Mouse (Mus musculus) T-helper 1 cell (primary cell): Measurements from ENCODE around the gene Akap6.

ENCODE experiments used
- in situ Hi-C: fragments of 300-600 bp; cut with MboI, MseI; formaldehyde crosslinking; loops from one replicate; pipeline ENCODE4 v1.15.1; 2025; ENCODE audit warnings: high pct_unique_total_duplicates

The Akap6 gene

DNA sequence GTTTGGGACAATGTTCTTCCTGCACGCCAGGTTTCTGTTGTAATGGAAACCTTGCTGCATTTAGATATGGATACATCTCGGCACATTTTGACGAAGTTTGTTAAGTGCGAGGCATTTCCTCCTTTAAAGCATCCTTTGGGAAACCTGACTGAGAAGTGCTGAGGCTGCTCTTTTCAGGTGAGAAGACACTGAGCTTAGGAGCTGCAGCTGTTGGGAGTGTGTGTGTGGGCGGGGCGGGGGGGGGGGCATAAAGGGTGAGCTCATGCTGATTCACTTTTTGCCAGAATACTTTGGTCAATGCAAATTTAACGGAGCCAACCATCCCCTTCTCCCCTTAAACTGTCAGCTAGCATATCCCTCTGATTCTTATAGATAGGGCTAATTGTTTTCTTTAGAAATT lies 81.9 kb downstream of the Akap6 start:
- in situ Hi-C loops: no loop called here

DNA sequence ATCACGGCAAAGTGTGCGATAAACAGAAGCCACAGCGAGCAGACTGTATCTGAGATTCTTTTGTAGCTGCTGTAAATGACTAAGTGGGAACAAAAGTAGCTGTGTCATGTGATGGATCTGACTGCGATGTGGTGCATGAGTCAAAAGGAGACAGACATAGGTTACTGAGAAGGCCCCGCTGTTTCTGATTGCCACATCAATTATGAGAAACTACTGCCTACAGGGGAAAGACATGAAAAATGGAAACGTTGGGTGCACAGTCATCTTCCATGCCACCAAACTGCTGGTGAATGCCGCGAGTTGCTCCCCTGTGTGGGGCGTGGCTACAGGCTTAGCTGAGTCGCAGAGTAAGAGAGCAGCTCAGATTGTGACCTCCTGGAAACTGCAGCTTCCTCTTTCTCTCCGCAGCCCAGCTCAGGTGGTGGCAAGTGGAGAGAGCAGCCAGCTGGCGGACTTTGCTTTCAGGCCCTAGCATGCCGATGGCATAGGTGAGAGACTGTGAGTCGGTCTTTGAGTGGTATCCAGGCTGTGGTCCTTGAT lies 83.8 kb downstream of the Akap6 start:
- in situ Hi-C loops: no loop called here

DNA sequence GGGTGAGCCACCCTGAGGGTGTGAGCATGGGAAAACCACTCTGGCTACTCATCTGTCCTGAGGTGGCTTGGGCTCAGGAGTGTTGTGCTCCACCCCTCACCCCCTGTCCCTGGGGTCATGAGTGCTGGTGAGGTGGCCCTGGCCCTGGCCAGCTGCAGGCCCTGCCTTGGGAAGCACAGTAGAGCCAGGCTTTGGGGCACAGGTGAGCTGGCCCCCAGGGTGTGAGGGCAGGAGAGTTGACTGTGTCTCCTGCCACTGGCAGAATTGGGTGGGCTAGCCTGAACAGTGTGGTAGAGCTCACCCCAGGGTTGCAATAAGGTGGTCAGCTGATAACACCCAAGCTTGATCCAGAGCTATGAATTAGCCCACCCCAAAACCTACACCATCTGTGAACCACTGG lies 86.0 kb downstream of the Akap6 start:
- in situ Hi-C loops: no loop called here

DNA sequence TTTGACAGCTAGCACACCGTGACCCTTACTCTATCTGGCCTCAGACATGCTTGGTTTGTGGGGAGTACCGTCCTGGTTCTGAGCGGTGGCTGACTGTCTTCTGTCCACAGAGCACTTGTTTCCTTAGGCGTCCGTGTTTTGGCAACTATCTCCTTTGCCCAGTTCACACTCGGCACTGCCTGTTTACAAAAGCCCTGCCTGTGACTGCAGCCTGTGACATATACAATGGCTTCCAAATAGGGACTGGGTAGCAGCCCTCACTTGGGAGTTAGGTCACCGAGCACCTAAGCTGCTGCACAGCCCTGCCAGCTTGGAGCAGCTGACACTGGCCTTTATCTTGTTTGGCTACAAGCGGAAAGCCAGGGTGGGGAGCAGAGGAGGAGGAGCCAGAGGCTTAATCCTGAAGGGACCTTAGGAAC lies 91.2 kb downstream of the Akap6 start:
- in situ Hi-C loops: no loop called here

DNA sequence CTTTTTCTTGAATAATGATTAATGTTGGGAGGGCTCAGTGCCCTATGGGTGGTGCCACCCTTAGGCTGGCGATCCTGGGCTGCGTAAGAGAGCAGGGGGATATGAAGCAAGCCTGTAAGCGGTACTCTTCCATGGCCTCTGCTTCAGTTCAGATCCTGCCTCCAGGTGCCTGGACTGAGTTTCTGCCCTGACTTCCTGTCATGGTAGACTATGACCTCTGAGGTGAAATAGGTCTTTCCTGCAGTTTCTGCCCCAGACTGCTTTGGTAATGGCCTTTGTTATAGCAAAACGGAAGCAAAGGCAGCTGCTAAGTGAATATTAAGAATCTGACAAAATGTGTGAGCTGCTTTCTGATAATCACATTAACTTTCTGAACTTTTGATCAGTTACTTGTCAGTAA lies 94.9 kb downstream of the Akap6 start:
- in situ Hi-C loops: no loop called here

DNA sequence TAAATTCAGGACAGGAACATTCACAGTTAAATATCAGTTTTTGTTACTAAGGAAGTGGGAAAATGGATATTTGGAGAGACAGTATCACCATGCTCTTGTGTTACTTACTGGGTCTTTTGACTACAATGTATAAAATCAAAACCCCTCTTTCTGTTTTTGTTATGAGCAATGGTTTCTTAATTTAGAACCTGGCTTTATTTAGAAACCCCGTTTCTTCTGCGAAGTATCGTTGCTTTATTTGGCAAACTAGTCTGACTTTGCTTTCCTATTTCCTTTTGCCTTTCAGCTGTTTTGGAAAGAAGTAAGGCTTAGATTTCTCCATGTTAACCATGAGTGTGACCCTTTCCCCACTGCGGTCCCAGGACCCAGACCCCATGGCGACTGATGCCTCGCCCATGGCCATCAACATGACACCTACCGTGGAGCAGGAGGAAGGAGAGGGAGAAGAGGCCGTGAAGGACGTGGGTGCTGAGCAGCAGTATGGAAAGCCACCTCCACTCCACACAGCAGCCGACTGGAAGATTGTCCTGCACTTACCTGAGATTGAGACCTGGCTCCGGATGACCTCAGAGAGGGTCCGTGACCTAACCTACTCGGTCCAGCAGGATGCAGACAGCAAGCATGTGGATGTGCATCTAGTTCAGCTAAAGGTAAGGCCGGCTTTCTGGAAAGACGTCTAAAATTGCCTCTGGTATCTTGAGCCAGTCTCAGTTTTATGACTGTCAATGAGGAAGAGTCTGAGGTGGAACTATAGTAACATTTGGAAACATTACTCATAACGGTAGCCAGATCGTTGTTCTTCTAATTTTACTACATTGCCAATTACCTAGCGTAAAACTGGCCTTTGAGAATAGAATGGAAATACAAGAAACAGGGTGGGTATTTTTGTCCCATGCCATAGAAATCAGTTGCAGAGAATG lies 96.6 kb downstream of the Akap6 start:
- in situ Hi-C loops: no loop called here

DNA sequence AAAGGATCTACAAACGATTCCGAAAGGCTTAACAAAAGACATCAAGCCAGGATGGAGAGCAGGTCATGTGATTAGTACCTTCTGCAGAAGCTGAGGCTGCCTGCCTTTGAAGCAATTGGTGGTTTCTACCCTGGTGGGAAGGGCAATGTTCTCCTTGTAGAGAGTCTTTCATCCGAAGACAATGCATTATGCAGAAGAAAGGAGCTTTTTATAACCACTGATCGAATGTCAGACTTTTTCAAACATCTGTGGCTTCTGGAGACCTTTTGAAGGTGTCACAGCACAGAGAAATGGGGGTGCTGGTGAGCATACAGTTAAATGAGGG lies 97.2 kb downstream of the Akap6 start:
- in situ Hi-C loops: no loop called here

DNA sequence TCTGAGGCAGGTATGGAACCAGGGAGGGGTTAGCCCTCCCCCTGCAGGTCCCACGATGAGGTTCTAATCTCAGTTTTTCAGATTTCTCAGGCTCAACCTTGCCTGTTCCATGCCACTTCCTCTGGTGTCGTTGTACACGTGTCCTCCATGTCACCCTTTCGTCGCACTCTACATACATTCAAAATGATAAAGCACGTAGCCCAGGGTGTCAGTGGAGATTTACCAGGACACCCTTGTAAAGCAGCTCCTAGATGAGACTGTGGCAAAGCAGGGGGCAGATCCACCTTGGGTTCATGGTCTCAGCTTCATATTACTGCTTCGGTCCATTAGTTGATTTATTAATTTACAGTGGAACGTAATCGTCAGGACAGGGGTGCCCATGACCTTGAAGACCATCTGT lies 100.5 kb downstream of the Akap6 start:
- in situ Hi-C loops: no loop called here

DNA sequence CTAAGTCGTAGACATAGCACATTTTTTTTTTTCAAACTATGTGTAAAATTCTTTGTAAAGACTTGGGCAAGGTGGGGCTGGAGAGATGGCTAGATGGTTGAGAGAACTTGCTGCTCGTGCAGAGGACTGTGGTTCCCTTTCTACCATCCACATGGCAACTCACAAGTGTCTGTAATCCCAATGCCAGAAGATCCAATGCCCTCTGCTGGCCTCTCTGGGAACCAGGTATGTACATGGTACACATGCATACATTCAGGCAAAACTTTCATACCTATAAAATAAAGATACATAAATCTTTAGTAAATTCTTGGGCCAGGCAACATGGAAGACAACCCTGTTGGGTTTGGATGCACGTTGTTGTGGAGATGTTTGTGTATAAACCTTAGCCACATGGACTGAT lies 107.1 kb downstream of the Akap6 start:
- in situ Hi-C loops: no loop called here

DNA sequence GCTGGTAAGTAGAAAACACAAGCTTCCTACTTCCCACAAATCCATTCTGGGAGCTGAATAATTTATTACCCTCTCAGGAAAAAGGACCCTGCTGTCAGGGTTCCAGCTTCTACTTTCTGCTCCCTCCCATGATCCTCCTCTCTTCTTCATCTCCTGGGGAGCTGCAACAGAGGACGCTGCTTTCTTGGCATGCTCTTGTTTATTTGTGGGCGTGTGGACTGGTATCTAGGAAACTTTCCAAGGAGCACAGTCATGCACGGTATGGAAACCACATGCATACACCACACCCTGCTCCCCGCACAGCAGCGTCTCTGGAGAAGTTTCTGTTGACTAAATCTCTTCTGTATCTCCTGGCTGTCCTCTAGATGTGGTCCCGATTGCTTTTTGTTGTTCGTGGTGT lies 119.4 kb downstream of the Akap6 start:
- in situ Hi-C loops: no loop called here

DNA sequence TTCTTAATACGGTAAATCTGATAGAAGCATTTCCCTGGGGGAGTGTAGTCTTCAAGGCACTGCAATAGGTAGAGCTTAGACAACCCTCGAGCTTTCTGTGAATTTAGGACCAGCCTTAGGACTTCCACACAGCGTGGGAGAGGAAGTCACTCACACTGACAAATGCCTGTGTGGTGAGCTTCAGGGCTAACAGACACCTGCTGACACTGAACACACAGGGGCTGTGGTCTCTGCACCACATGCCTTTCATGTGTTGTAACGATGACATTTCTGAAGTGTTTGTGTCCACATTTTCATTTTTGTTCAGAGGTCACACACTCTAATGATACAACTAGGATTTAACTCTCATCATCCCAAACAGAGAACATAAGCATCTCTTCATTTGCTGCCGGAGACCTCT lies 125.6 kb downstream of the Akap6 start:
- in situ Hi-C loops: loop anchor here (25.0 kb wide), 1 partner anchor 787 kb away; the partner anchor contains the start of gene Gpr33

DNA sequence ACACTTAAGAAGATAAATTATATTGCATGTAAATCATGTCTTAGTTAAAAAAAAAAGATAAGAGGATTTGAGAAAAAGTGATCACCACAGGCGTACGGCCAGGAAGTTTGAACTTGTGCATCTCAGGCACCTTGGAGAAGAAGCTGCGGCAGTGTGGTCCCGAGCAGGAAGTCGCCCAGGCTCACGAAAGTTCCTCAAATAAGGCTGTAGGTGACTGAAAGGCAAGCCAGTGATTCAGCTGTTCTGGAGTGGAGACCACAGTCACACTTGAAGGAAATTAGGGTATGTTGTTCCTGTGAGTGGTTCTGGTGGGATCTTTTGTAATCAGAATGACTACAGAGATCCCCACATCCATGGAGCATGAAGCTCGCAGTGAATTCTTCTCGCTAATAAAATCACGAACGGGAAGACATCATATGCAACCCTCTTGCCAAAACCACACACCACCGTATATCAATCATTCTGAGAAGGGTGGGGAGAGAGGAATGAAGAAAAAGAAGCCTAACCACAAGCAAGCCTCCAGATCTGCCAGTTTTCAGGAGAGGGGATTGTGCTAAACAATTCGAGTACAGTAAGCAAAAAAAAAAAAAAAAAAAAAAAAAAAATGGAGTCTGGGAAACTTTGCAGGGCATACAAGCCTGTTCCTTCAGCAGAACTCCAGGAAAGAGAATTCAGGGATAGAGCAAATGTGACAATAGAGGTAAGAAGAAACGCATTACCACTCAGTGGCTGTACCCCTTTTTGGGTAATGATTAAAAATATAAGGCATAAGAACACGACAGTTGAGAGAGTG lies 130.0 kb downstream of the Akap6 start:
- in situ Hi-C loops: loop anchor here (25.0 kb wide), 1 partner anchor 792 kb away; the partner anchor contains the start of gene Gpr33

DNA sequence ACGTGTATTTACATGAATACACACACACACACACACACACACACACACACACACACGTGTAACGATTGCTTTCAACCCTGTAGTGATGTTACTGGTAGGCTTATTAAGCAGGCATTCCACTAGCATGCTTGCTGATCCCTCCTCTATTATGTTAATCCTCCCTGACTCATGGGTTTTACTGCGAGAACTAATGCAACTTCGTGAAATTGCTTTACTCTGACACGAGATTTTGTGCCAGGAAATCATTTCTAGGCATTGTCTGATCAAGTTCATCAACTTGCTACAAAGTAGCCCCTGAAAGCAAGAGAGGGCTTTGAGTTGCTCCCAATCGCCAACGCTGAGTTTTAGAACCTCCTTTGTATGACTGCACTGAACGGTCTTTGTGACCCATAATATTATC lies 132.6 kb downstream of the Akap6 start:
- in situ Hi-C loops: loop anchor here (10.0 to 25.0 kb wide), 2 partner anchors 337 to 794 kb away; partner anchors contain the start of gene Gpr33

DNA sequence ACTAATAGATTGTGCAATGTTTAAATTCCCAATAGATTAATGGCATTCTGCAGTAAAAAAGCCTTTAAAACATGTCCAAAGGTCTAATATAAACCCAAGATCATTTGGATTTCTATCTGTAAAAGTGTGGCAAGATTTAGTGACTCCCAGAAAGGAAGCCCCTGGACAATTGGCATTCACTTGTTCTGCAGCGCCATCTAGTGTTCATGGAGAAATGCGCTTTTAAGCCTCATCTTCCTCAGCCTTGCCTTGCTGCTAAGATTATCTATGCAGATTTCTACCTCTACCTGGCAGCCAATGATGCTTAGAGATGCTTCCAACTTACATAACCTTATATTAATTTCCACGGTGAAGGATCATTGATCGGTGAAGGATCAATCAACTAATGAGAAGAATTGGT lies 133.0 kb downstream of the Akap6 start:
- in situ Hi-C loops: loop anchor here (10.0 to 25.0 kb wide), 2 partner anchors 337 to 795 kb away; partner anchors contain the start of gene Gpr33

DNA sequence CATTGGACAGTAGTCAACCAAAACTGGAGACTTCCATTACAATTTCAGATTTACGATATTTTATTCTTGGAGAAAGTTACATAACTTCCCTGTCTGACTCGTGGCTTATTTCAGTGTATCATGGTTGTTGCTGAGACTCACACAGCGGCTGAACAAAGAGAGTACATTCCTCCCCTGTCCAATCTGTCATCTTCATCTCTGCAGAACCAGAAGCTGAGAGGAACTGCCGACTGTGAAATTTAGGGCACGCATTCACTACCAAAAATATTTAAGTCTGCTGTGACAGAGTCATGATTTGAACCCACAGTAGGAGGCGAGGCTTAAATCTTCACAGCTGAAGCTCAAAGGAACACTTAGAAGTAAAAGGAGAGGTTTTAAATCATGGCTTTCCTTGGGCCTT lies 134.0 kb downstream of the Akap6 start:
- in situ Hi-C loops: loop anchor here (10.0 to 25.0 kb wide), 2 partner anchors 338 to 796 kb away; partner anchors contain the start of gene Gpr33

DNA sequence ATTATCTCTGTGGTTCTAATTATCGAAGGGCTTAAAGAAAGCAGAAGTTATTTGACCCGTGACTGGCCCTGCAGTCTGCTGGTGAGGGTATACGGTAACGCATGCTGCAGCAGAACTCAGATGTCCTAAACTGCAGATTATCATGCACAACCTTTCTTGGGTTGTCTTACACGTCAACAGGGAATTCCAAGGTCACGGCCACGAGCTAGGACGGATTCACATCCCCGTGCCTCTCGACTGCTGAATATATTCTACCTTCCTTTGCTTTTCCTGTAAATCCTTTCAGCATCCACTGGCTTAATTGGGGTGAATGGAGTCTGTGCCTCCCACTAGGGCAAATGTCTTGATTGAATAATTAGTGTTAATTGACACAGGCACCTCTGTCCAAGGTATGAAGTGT lies 134.9 kb downstream of the Akap6 start:
- in situ Hi-C loops: loop anchor here (10.0 to 25.0 kb wide), 2 partner anchors 339 to 797 kb away; partner anchors contain the start of gene Gpr33

DNA sequence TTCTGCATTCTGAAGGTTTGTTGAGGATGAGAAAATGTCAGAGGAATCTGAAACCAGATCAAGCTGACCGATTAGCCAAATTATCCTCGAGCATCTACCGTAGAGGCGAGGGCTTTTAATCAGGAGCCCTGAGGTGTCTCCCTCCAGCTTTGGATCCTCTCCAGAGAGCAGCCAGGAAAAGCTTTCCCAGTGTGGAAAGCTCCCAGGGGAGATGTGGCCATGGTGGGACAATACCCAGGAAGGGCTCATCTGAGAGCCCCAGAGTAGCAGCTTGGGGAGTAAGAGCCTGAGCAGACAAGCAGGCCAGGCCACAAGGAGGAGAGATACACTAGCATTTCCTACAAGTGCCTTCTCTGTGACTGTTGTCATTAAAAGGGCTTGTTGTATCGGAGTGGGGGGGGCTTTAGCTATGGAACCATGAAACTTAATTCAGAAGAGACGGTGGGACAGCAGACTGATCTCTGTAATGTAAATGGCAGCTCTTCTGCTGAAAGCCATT lies 135.6 kb downstream of the Akap6 start:
- in situ Hi-C loops: loop anchor here (10.0 to 25.0 kb wide), 2 partner anchors 340 to 798 kb away; partner anchors contain the start of gene Gpr33

DNA sequence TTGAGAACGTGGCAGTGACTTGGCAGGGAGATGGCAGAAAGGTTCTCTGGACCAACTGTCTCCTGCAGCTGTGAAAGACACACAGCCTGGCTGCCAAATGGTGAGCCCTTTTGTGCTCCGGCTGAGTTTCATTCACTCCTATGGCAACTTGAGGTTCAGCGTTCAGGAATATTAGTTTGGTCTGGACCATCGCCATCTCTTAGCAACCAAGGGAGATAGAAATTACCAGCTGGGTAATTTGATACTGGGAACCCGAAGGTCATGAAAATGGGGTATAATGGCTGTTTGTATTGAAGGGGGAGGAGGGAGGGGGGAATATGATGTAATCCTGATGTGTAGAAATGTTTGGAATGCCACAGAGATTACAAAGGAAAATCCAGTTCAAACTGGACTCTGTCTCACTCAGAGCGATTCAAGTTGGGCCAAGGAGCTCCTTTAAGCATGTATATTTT lies 136.1 kb downstream of the Akap6 start:
- in situ Hi-C loops: loop anchor here (10.0 to 25.0 kb wide), 2 partner anchors 341 to 798 kb away; partner anchors contain the start of gene Gpr33

DNA sequence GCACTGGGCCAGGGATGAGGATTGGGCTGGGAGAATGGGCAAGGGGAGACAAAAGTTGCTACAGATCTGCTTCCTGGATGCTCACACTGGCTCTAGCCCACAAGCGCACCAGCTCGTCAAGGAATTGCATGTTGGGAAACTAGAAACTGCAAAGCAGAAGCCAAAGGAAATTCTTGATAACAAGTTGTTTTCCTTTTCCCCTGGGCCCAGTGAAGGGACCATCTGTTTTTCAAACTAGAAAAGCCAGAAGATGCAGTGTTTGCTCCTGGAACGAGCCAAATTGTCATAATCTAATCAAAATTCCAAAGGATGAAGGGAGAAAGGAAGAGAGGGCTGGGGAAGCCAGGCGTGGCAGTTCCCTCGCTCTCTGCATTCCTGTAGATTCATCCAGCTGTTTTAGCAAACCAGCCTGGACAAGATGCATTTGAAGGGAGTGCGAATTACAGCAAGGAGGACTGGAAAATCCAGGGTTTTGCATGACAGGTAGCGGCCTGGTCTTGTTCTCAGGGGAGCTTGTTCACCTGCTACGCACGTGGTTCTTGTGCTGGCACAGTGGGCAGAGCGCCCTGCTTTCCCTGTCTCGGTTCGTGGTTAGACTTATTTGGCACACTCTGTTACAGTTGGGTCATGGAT lies 136.8 kb downstream of the Akap6 start:
- in situ Hi-C loops: loop anchor here (10.0 to 25.0 kb wide), 2 partner anchors 341 to 799 kb away; partner anchors contain the start of gene Gpr33

DNA sequence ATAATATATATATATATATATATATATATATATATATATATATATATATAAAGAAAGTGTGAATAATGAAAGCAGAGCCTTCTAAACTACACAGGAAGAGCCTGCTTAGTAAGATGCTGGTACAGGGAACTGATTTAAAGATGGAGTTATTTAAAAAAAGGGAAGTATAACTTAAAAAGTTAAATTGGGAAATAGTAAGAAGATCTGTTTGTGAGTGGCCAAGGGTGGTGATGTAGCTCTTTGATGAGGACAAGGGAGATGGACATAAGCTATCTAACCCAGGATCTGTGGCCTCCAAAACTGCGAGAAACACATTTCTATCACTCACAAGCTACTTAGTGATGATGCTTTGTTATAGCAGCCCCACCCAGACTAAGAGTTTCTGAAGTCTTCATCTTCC lies 146.8 kb downstream of the Akap6 start:
- in situ Hi-C loops: loop anchor here (25.0 kb wide), 1 partner anchor 809 kb away; the partner anchor contains the start of gene Gpr33

DNA sequence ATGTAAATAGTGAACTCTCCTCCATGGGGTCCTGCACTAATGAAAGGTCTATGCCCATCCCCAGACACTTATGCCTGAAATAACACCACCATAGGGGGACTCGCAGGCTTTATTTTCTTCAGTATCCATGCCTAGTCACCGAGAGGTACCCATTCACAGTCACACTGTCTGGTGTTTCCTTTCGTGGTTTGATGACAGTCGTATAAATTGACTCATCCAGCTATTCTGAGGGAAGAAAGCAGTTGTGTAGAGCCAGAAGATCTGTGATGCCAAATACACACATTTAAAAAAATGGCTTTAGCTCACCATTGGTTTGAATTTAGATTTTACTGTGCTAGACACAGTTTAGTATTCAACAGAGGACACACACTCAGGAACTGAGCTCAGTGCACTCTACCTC lies 147.8 kb downstream of the Akap6 start:
- in situ Hi-C loops: loop anchor here (25.0 kb wide), 1 partner anchor 810 kb away; the partner anchor contains the start of gene Gpr33
